Mouse (Mus musculus): ENCODE results near the gene Sorcs2.

Gene Sorcs2

GRCm38 (mm10) chr5:36397837-36398282 is at the start of gene Sorcs2:
Gene Sorcs2 (minus strand): TSS chr5:36398139.
- DNase-seq (ENCODE audit: low read depth): peak; percentile 87

DNA sequence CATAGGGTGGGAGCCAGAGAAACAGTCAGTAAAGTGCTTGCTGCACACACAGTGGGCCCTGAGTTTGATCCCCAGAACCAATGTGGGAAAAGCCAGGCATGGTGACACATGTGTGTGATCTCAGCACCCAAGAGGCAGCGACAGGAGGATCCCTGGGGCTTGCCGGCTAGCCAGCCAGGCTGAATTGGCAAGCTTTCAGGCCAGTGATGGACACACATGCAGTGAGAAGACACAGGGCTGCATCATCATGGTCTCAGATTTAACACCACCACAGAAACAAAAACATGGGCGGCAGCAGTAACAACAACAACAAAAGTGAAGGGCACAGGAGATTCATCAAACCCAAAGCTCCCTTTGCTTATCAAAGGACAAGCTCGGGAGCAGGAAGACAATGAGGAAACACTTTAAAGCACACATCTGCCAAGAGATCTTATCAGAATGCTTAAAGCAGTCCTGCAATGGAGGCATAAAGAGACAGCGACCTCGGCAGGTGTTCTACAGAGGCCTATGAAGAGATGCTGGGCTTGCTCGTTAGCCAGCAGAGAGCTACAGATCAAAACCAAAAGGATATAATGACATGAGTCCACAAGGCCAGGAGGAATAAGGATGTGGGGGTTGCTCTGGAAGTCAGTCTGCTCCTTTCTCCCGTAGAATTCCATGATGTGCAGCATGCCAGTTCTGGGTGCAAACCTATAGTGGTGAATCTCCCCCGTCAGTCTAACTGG is 48.4 kb upstream of the Sorcs2 start:
- no peak for DNase-seq (ENCODE audit: low read depth)

DNA sequence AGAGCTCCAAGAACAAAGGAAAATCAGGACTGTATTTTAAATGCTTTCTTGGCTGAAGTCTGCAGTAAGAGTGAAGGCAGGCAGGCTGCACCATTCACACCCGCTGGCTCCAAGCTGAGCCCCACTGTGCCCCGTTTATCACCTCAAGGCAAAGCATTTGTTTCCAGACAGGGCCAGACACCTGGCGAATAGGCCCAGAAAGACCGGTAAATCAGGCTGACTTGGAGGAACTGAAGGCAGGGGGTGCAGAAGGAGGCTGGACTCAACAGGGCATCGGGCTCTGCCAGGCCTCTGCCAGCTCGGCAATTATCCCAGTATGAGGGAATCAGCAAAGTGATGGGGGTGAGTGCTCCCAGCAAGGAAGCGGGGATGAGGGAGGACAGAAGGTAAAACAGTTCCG is 47.1 kb upstream of the Sorcs2 start:
- no peak for DNase-seq (ENCODE audit: low read depth)

DNA sequence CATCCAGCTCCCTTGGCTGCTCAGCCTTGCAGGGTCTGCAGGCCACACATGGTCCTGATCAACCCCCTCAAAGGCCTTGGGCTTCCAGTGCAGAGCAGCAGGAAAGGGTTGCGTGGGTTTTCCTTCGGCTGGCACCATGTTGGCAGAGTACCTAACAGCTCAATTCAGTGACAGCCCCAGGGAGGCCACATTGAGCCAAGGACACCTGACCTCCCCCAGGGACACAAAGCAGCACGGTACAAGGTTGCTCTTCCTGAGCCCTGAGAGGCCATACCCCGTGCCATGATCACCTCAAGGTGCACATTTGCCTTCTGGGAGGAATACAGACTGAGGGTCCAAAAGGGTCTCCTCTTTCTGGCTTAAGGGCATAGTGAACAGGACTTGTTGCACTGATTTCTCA is 46.7 kb upstream of the Sorcs2 start:
- DNase-seq (ENCODE audit: low read depth): no peak

DNA sequence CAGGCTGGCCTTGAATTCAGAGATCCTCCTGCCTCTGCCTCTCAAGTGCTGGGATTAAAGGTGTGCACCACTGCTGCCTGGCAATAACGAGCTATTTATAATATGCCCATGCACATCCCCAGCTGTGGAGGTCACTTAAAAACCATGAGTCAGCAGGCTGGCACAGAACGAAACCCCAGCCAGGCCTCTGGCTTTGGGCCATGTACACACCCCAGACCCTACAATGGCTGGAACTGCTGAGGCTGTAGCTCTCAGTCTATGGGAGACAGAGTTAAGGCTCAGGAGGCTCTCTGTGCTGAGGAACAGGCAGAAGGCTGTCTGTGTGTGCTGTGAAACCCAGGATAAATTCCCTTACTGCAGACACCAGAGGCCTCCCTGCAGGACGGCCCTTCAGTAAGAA is 42.8 kb upstream of the Sorcs2 start:
- no peak for DNase-seq (ENCODE audit: low read depth)

- DNase-seq (ENCODE audit: low read depth): no peak
Measured at GRCm38 (mm10) chr5:36436858-36437257, 38.9 kb upstream of the Sorcs2 start.

DNA sequence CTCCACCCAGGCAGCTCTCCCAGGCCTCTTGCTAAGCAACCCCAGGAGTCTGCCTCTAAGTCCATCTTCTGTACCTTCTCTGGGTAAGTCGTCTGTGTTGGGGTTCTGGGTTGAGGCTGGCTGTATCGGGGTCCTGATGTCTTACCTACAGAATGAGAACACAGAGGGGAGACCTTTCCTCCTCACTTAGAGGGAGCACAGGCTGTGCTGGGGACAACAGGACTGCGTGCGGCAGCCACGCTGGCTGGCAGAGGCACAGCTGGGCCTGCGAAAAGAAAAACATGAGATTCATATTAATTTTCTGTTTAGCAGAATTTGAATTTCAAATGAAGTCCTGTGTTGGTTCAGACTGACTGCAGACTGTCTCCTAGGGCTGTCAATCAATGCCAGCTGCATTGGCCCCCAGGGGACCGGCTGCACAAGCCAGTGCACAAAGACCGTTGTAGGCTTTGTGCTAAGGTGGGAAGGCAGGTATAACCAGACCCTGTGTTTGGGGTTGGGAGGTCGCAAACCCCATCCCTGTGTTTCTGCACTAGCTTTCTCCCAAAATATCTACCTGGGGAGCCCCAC is 36.5 kb upstream of the Sorcs2 start:
- DNase-seq (ENCODE audit: low read depth): no peak

- no peak for DNase-seq (ENCODE audit: low read depth)
Measured at GRCm38 (mm10) chr5:36431711-36432110, 33.8 kb upstream of the Sorcs2 start.

DNA sequence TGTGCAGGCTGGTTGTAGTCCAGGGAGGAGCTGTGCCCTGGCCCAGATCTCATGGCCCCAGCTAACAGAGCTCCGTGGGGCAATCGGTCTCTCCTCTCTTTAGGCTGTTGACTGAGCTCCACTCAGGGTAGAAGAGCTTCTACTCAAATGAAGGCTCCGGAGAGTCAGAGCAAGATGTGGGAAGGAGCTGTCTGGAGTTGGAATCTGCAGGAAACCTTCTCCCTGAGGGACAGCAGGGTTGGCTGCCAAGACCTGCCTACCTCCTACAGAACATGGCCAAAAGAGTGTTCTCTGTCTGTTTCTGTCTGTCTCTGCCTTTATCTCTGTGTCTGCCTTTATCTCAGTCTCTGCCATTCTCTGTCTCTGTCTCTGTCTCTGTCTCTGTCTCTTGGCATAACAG is 31.6 kb upstream of the Sorcs2 start:
- no peak for DNase-seq (ENCODE audit: low read depth)

DNA sequence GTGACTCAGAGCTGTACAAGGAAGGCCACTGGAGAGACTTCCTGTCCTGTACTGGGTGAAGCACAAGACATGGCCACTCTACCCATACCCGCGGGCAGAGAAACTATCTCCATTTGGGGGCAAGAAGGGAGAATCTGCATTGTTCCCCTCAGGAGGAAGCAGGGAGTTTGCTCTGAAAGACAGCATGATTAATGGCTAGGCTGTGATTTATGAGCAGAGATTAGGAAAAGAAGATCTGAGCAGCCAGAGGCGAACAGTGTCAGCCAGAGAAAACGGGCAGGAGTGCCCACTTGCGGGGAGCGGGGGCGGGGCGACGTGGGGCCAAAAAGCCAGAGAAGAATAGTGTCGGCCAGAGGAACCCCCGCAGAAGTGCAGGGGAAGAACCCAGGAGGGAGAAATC is 29.9 kb upstream of the Sorcs2 start:
- DNase-seq (ENCODE audit: low read depth): no peak

DNA sequence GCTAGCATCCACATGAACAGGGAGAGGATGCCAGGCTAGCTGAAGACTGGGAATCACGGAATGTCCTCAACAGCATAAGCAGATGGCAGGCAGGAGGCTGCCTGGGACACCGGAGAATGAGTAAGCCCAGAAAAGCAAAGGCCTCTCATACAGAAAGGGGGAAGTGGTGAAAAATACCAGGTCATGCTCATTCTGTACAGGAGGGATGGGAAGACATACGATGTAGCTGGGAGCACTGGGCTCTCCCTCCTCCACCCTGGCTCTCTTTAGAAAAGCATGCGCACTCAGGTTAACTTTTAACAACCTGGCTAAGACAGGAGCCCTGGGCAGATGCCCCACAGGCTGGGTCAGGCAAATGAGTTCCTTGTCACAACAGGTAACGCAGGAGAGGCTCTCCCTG is 28.5 kb upstream of the Sorcs2 start:
- no peak for DNase-seq (ENCODE audit: low read depth)

DNA sequence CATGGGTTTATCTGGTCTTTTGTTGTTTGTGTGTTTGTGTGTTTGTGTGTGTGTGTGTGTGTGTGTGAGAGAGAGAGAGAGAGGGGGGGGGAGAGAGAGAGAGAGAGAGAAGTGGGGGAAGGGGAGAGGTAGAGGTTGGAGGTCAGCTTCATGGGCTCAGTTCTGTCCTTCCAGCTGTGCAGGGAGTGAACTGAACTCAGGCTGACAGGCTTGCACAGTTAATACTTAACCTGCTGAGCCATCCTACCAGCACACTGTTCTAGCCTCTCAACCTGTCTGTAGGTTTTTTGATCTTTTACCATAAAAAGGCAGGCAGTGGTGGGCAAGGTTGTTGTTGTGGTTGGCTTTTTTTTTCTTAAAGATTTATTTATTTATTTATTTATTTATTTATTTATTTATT is 26.7 kb upstream of the Sorcs2 start:
- no peak for DNase-seq (ENCODE audit: low read depth)

DNA sequence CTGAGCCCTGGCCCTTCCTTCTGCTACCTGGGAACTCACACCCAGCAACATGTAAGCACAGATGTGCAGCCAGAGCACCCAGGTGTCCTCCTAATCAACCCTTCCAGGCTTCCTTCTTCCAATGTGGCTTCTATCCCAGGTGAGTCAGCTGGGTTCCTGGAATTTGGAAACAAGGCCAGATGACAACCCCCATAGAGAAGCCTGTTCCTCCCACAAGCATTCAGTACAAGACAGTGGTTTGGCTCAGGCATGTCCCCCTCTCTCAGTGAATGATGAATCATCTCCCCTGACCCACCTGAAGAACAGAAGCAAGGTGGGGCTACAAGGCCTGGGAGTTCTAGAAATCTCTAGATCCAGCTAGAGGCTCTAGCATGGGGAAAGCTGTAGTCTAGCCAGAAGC is 24.8 kb upstream of the Sorcs2 start:
- DNase-seq (ENCODE audit: low read depth): no peak

DNA sequence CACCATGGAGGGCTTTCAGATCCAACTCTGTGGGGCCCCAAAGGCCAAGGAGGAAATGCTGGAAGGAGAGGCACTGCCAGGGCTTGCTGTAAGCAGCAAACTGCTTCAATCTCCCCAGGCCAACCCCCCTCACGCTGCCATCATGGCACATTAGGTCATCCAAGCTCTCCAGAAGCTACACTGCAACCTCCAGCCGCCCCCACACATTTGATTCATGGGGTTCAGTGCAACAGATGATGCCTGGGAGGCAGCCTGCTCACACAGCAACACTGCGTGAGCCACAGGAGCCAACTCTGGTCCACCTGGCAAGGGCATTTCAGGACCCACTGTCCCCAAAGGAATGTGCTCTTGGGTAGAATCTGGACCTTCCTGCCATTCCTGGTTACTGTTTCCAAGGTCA is 21.9 kb upstream of the Sorcs2 start:
- DNase-seq (ENCODE audit: low read depth): no peak

- DNase-seq (ENCODE audit: low read depth): no peak
Measured at GRCm38 (mm10) chr5:36414712-36415331, 16.9 kb upstream of the Sorcs2 start.

DNA sequence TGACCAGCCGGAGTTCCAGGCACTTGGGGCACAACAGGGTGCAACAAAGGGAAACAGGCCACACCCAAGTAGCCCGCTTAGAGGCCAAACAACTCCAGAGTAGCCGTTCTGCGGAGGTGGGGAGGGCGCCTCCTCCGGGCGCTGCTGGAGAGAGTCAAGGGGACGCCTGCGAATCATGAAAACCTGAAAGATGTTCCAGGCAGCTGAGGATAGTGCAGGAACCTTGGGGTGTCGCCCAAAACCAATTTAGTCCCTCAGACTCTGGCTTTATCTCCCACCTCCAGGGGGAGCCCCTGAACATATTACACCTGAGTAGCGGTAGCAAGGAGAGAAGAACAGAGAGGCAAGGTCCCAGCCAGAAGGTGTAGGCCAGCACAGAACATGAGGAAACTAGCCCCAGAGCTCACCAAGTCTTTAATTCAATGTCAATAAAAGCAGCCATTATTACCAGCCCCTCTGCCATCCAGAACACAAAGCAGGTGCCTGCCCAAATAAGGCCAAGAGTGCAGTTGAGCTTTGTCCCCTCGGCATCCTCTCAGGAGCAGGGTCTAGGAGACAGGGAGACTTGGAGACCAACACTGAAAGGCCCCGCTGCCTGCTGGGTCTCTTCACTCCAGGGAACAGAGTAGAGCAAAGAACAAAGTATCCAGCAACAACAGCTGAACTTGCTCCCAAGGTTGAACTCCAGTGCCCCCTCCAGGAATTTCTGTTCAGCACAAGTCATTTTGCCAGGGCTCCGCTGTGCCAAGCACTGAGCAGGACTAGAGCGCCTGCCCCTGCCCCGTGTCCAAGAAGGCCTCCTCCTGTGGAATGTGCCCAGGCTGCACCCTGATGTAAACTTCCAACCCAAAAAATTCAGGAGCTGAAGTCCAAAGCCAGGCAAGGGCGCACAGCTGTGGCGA is 775 bp upstream of the Sorcs2 start:
- peak; percentile 78 for DNase-seq (ENCODE audit: low read depth)

DNA sequence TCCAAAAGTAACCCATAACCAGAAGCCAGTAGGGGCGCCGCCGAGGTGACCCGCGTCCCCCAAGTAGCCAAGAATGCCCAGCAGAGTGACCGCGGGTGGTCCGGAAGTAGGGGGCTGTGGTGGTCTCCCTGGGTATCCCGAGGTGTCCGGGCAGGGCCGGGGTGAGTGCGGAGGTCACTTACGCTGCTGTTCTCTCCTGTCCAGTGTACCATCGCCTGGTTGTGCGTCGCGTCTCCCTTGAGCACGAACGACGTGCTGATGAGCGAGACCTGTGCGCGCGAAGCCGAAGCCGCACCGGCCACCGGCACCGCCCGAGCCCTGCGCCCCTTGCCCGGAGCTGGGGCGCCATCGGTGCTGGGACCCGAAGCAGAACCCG is 567 bp downstream of the Sorcs2 start:
- DNase-seq (ENCODE audit: low read depth): no peak

DNA sequence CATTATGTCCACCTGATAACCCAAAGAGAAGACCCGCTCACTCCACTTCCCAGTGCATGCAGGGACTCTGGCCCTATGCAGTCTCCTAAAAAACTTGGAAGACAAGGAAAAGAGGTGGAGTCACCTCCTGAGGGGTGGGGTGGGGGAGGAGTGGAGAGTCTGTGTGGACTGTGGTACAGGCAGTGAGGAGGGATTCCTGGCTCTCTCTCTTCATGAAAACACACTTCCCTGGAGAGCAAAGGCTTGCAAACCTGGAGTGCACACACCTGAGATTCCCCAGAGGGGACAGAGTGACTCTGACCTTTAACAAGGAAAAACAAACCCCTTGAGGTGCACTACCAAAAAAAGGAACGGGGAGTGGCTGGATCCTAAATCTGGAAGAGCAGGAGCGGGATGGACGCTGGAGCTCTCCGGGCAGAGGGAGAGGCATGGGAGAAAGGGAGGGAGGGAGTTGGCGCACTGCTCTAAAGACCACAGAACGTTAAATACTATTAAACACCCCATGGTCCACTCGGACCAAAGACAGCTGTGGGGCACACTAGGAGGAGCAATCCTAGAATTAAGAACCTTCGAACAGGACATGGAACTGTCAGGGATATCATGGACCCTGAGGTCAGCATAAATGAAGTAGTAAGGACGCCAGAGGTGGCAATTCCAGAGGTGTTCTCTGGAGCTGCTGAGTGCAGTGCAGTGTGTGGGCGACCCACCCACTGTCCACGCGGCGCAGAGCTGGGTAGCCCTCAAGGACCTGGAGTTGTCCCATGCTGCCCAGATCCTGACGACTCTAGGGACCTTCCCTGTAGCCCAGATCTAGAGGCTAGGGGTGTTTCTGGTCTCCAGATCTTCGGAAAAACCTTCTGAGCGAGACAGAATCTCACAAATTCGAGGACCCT is 1.2 kb downstream of the Sorcs2 start:
- DNase-seq (ENCODE audit: low read depth): no peak

DNA sequence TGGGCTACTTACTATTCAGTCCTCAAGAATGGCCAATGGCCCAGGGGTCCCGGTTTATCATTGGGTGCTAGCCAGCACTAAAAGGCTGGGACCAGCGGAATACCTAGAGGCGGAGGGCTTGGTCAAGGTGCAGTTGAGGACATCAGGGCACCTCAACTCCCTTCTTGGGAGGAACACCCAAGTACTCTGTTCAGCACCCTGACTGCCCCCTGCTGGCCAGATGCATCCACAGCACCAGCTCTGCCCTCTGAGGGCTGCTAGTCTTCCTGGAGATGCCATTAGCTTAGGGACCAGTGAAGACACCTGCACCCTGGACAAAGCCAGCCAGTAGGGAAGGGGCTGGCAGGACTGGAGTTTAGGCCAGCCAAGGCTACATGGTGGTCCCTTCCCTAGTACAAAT is 1.9 kb downstream of the Sorcs2 start:
- peak; percentile 89 for DNase-seq (ENCODE audit: low read depth)

DNA sequence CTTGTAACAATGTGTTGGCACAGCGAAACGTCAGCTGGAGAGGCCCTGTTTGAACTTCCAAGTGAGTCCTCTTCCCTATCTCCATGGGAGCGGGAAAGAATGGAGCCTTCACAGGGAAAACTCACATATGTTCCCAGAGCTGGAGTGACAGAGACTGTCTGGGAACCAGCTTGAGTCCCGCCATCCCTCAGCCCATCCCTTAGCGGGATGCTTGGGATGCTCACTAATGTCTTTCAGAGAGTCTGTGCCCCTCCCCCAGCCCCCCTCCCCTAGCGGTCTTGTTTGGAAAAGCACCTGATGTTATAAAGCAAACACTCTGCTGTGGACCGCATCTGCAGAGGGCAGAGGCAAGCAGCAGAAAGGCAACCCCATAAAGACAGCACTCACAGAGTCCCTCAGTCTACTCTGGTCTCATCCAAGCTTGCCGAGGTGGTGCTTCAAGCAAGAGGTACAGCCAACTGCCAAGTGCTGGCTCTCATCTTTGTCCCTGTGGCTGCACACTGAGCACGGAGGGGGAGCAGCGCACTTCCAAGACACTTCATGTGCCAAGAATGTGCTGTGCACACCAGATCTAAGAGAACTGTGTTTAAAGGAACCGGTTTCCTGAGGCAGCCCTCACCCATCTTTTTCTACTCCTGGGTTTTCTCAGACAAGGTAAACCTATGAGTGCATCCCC is 3.0 kb downstream of the Sorcs2 start:
- DNase-seq (ENCODE audit: low read depth): no peak

DNA sequence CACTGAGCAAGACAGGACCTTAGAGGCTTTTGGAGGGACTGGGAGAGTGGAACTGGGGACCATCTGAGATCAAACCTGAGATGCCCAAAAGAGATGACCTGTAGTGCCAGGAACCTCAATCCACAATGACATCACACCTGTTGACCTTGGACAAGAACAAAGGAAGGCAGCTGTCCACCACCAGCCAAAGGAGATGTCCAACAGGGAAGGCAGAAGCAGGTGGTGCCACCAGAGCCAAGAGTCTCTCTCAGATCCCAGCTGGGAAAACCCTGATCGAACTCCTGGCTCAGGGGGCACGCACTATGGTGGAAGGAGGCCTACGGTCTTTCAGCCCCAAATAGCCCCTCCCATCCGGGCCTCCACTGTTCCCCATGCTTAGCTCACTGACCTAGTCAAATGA is 6.2 kb downstream of the Sorcs2 start:
- DNase-seq (ENCODE audit: low read depth): no peak

Measured in naive thymus-derived CD4-positive, alpha-beta T cell, adult 2 months (primary cell).